Mouse (Mus musculus): ENCODE data around the gene Arsg. TPM values are rescaled to one million over a fixed set of nuclear protein-coding genes. Genes with fewer than 3 reads are reported as not detected.

Gene Arsg
- polyA plus RNA-seq, 1 experiment, result 2.4 TPM

- Histone ChIP-seq H3K4me3 (no peak overlapping the region), H3K4me2 (ENCODE audit: low read depth) (no peak overlapping the region), H3K27me3 (ENCODE audit: control insufficient read depth, insufficient read depth, insufficient read length) (no peaks in the 10 kb centered on the region), H3K36me3 (ENCODE audit: control insufficient read depth, insufficient read depth) (peaks cover 39% of the 10 kb centered on the region), H3ac (ENCODE audit: control insufficient read depth, insufficient read length) (no peak overlapping the region), H3K79me2 (ENCODE audit: control insufficient read depth, insufficient read depth) (no peaks in the 10 kb centered on the region)
- TF ChIP-seq MYOD1 (IDR thresholded peaks at IDR 0.05; ENCODE audit: control insufficient read depth in 1 of 3, insufficient read length in 2 of 3, low read depth in 2 of 3) (no peak), SRF (IDR thresholded peaks at IDR 0.05; ENCODE audit: control insufficient read depth, insufficient read length, low read depth) (no peak), MYOG (IDR thresholded peaks at IDR 0.05; ENCODE audit: control insufficient read depth in 1 of 3, insufficient read depth in 1 of 3, insufficient read length in 2 of 3, low read depth in 2 of 3) (no peak), TCF3 (IDR thresholded peaks at IDR 0.05; ENCODE audit: insufficient read length, low read depth) (no peak), CEBPB (IDR thresholded peaks at IDR 0.05; ENCODE audit: insufficient read depth, poor library complexity, severe bottlenecking) (no peak), TCF12 (IDR thresholded peaks at IDR 0.05; ENCODE audit: insufficient read depth, poor library complexity, severe bottlenecking) (no peak), POLR2A (IDR thresholded peaks at IDR 0.05; ENCODE audit: insufficient read length, low read depth) (no peak), REST (IDR thresholded peaks at IDR 0.05; ENCODE audit: insufficient read depth, insufficient read length) (no peak), MAX (IDR thresholded peaks at IDR 0.05; ENCODE audit: low read depth) (no peak), USF1 (IDR thresholded peaks at IDR 0.05; ENCODE audit: low read depth) (no peak)
Observed at GRCm38 (mm10) chr11:109579999-109580398, 106.8 kb downstream of the Arsg start.

- Histone ChIP-seq H3K4me2 (ENCODE audit: low read depth) (no peak overlapping the region), H3K36me3 (ENCODE audit: control insufficient read depth, insufficient read depth) (peaks cover 23% of the 10 kb centered on the region), H3K79me2 (ENCODE audit: control insufficient read depth, insufficient read depth) (no peaks in the 10 kb centered on the region), H3K4me3 (no peak overlapping the region), H3K27me3 (ENCODE audit: control insufficient read depth, insufficient read depth, insufficient read length) (no peaks in the 10 kb centered on the region), H3ac (ENCODE audit: control insufficient read depth, insufficient read length) (no peak overlapping the region)
- TF ChIP-seq POLR2A (IDR thresholded peaks at IDR 0.05; ENCODE audit: insufficient read length, low read depth) (no peak), MYOD1 (IDR thresholded peaks at IDR 0.05; ENCODE audit: control insufficient read depth in 1 of 3, insufficient read length in 2 of 3, low read depth in 2 of 3) (no peak), TCF12 (IDR thresholded peaks at IDR 0.05; ENCODE audit: insufficient read depth, poor library complexity, severe bottlenecking) (no peak), SRF (IDR thresholded peaks at IDR 0.05; ENCODE audit: control insufficient read depth, insufficient read length, low read depth) (no peak), CEBPB (IDR thresholded peaks at IDR 0.05; ENCODE audit: insufficient read depth, poor library complexity, severe bottlenecking) (no peak), E2F4 (IDR thresholded peaks at IDR 0.05; ENCODE audit: insufficient read depth) (no peak), TCF3 (IDR thresholded peaks at IDR 0.05; ENCODE audit: insufficient read length, low read depth) (no peak), USF1 (IDR thresholded peaks at IDR 0.05; ENCODE audit: low read depth) (no peak), REST (IDR thresholded peaks at IDR 0.05; ENCODE audit: insufficient read depth, insufficient read length) (no peak), MYOG (IDR thresholded peaks at IDR 0.05; ENCODE audit: control insufficient read depth in 1 of 3, insufficient read depth in 1 of 3, insufficient read length in 2 of 3, low read depth in 2 of 3) (no peak), POLR2AphosphoS2 (IDR thresholded peaks at IDR 0.05; ENCODE audit: insufficient read length, low read depth) (no peak), MAX (IDR thresholded peaks at IDR 0.05; ENCODE audit: low read depth) (no peak)
Observed at GRCm38 (mm10) chr11:109583986-109584385, 110.8 kb downstream of the Arsg start.

DNA sequence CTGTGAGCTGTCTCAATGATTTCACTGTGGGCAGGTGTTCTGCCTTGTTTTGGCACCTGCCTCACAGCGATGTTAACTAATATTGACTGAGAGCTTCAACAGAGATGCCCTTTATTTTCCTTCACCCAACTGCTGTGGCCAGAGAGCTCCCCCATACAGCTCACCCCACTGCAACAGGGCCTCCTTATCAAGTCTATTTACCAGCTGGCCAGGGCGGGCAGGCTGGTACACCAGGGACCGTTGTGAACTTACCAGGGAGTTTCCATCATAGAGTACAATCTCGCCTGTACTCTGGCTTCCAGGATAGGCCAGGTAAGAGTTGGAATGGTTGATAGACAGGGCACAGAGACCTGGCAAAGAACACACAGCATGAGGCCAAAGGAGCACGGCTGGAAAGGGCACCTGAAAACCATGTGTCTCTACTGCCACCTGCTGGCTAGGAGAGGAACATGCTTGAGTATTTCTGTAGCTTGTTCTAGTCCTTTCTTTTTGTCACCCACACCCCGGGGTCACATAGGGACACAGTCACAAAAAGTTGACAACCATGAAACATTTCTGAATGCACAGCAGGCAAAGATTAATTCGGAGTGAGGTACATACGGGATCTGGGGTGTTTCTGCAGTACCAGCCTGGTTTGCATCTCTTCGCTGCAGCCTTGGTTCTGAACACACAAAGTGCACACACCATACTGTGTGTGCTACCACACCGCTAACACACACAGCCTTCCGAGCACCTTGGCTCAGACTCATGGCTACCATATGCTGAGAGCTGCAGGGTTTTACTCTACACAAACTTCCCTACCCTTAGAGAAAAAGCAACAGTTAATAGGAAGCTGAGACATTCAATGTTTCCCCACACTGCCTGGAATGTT, 111.9 kb downstream of the Arsg start:
- no peaks in the 10 kb centered on the region for H3K27me3 ChIP-seq (ENCODE audit: control insufficient read depth, insufficient read depth, insufficient read length)
- peaks cover 18% of the 10 kb centered on the region for H3K36me3 ChIP-seq (ENCODE audit: control insufficient read depth, insufficient read depth)
- no peak overlapping the region for H3ac ChIP-seq (ENCODE audit: control insufficient read depth, insufficient read length)
- no peak overlapping the region for H3K4me2 ChIP-seq (ENCODE audit: low read depth)
- peak; percentile 29 for TF ChIP-seq POLR2AphosphoS2 (IDR thresholded peaks at IDR 0.05; ENCODE audit: insufficient read length, low read depth)
- TF ChIP-seq REST (IDR thresholded peaks at IDR 0.05; ENCODE audit: insufficient read depth, insufficient read length), result no peak
- no peaks in the 10 kb centered on the region for H3K79me2 ChIP-seq (ENCODE audit: control insufficient read depth, insufficient read depth)
- no peak overlapping the region for H3K4me3 ChIP-seq

DNA sequence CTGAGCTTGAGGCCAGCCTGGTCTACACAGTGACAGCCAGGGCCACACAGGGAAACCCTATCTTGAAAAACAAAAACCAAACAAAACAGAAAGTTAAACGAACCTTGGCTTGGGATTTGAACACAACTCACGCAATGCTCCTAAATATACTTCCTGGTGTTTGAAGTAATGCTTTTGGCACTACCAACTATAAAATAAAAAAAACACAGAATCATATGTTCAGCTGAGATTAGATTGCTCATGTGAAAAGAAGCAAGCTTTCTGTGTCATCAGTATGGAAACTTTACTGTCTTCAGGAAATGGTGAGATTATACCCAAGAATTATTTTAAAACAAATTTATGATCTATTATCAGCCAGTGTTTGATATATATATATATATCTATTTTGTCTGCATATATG, 113.2 kb downstream of the Arsg start:
- Histone ChIP-seq H3K79me2 (ENCODE audit: control insufficient read depth, insufficient read depth) (no peaks in the 10 kb centered on the region), H3K36me3 (ENCODE audit: control insufficient read depth, insufficient read depth) (peaks cover 19% of the 10 kb centered on the region), H3K27me3 (ENCODE audit: control insufficient read depth, insufficient read depth, insufficient read length) (no peaks in the 10 kb centered on the region), H3K4me3 (no peak overlapping the region), H3K4me2 (ENCODE audit: low read depth) (no peak overlapping the region), H3ac (ENCODE audit: control insufficient read depth, insufficient read length) (no peak overlapping the region)
- TF ChIP-seq MYOD1 (IDR thresholded peaks at IDR 0.05; ENCODE audit: control insufficient read depth in 1 of 3, insufficient read length in 2 of 3, low read depth in 2 of 3) (no peak), MYOG (IDR thresholded peaks at IDR 0.05; ENCODE audit: control insufficient read depth in 1 of 3, insufficient read depth in 1 of 3, insufficient read length in 2 of 3, low read depth in 2 of 3) (no peak)

GRCm38 (mm10) chr11:109587019-109587418, 113.8 kb downstream of the Arsg start:
- Histone ChIP-seq H3K27me3 (ENCODE audit: control insufficient read depth, insufficient read depth, insufficient read length) (no peaks in the 10 kb centered on the region), H3K36me3 (ENCODE audit: control insufficient read depth, insufficient read depth) (peaks cover 19% of the 10 kb centered on the region), H3K4me2 (ENCODE audit: low read depth) (no peak overlapping the region), H3K79me2 (ENCODE audit: control insufficient read depth, insufficient read depth) (no peaks in the 10 kb centered on the region), H3ac (ENCODE audit: control insufficient read depth, insufficient read length) (no peak overlapping the region), H3K4me3 (no peak overlapping the region)
- TF ChIP-seq USF1 (IDR thresholded peaks at IDR 0.05; ENCODE audit: low read depth), result no peak
- TF ChIP-seq MYOG (IDR thresholded peaks at IDR 0.05; ENCODE audit: control insufficient read depth in 1 of 3, insufficient read depth in 1 of 3, insufficient read length in 2 of 3, low read depth in 2 of 3), result no peak
- TF ChIP-seq E2F4 (IDR thresholded peaks at IDR 0.05; ENCODE audit: insufficient read depth), result no peak
- no peak for TF ChIP-seq CEBPB (IDR thresholded peaks at IDR 0.05; ENCODE audit: insufficient read depth, poor library complexity, severe bottlenecking)
- TF ChIP-seq TCF12 (IDR thresholded peaks at IDR 0.05; ENCODE audit: insufficient read depth, poor library complexity, severe bottlenecking), result no peak
- TF ChIP-seq TCF3 (IDR thresholded peaks at IDR 0.05; ENCODE audit: insufficient read length, low read depth), result no peak
